Mouse (Mus musculus) left cerebral cortex, adult 18-20 months (tissue): ENCODE data around the gene Lrpprc. TPM values are rescaled to one million over a fixed set of nuclear protein-coding genes. Genes with fewer than 3 reads are reported as not detected.

Source experiments
- DNase-seq, 2 experiments: peaks; one replicate each; pipeline ENCODE4 v3.0.0; 2021 to 2022; ENCODE audit warnings: low spot score in 2 of 2, mixed read lengths in 1 of 2
- total RNA-seq, 2 experiments: library from RNA; stranded (reverse); gene quantifications; 2 replicates each; pipeline ENCODE4 v1.2.3; 2021

Lrpprc gene
- total RNA-seq, 2 experiments from 2014 or later: 55.4 to 63.3 TPM

DNA sequence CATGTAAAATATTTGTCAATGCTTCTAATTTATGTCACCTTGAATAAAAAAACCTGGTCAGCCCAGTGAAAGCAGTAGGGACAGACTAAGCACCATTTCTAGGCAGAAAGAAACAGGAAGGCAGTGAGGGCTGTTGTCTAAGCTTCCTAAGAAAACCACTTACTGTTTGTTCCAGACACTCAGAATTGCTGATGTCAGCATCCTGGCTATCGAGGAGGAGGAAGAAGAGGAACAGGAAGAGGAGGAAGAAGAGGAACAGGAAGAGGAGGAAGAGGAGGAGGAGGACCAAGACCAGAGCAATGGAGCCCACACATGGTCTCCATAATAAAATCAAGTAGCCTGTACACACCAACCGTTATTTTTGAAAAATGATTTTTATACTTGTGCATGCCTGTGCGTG is 71.5 kb downstream of the Lrpprc start:
- DNase-seq: no peak

DNA sequence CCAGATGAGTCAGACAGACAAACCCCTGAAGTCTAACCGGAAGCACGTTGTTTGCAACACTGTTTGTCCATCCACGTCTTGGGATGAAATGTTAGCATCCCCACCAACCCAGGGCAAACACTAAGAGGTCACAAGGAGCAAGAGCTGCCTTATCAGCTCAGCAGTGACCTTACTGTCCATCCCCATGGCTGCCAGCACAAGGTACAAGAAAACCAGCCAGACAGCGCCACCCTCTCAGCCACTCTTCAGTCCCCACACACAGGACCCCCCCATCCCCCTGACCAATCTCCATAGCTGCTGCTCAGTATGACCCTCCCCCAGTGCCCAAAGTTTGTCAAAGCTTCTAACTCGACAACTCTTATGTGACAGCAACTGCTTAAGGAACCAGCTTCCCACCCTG is 73.2 kb downstream of the Lrpprc start:
- DNase-seq: no peak

- DNase-seq: no peak
Measured at GRCm38 (mm10) chr17:84716252-84716872, 74.2 kb downstream of the Lrpprc start.

- DNase-seq: no peak
Measured at GRCm38 (mm10) chr17:84714930-84715329, 75.7 kb downstream of the Lrpprc start.

DNA sequence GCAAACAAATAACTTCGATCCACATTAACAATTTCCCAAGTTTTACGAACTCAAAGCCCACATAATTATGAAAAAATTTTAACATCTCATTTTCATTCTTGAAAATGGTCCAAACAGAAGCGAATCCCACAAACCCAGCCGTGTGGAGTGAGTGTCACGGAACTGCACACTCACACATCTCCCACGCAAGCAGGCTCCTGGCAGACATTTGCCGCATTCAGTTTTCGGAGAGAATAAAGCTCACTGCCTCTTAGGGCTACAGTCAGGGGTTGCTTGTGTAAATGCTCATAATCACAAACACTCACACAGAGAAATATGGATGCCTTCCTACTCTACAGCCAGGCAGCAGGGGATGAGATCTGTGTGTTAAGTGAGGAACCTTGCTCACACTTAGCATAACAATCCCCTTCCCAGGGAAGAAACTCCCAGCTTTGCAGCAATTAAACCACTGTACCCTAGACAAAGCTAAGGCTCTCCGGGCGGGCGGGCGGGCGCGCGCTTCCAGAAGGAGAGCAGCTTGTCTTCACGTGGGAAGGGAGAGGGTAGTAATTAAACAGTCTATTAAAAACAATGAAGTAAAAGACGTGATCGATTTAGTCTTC is 76.9 kb downstream of the Lrpprc start:
- peak; percentile 48 to 68 for DNase-seq

GRCm38 (mm10) chr17:84709403-84709851 is 81.2 kb downstream of the Lrpprc start:
- peak; percentile 18 to 19 for DNase-seq

GRCm38 (mm10) chr17:84708818-84709217 is 81.8 kb downstream of the Lrpprc start:
- DNase-seq: no peak

DNA sequence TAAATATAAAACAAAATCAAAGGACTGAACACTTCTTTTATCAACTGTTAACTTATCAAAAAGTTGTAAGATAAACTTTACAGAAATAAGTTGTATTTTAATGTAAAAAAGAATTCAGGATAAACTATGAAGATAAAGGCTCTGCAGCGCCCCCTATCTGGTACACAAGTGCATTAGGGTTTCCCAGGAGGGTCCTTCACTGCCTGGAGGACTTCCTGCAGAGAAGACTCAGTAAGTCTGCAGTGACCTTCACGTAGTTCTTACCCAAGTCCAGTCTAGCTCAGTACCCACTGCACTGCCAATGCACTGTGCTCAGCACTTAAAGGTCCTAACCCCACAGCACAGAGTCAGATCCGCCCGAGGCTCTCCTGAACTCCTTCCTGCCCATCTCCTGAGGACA is 83.2 kb downstream of the Lrpprc start:
- DNase-seq: no peak

DNA sequence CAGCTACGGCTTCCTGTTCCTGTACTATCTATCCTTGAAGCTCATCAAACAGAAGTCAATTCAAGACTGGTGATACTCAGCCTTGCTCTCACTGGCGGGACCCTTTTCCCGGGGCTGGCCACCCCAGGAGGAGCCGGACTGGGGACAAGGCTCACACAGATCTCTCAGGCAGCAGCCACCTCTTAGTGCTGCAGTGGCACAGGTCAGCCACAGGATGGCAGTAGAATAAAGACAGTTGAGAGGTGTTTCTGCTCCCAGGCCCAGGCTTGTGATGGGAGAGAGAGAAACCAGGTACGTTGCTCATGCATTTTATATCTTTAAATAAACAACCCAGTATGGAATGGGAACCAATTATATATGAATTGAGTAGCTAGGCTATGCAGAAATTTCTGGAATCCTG is 91.9 kb downstream of the Lrpprc start:
- peak; percentile 63 to 69 for DNase-seq

- DNase-seq: no peak
Measured at GRCm38 (mm10) chr17:84696537-84696936, 94.1 kb downstream of the Lrpprc start.

DNA sequence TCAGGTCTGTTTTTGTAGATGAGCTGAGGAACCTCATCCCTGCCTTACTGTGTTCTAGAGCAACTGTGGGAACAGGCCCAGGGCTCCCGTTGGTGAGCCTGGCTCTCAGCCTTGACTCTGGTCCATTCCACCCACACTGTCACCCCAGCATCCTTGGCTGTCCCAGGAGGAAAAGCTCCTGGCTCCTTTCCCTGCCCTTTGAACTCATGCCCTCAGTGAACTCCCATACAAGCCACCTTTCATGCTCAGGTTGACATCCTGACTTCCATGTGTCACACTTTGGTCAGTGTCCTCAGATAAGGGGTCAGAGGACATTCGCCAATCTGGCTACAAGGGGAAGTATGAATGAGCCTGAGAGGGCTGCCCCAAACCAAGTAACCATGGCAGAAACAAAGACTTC is 96.8 kb downstream of the Lrpprc start:
- DNase-seq: no peak

GRCm38 (mm10) chr17:84690111-84690510 is 100.5 kb downstream of the Lrpprc start:
- DNase-seq: no peak

DNA sequence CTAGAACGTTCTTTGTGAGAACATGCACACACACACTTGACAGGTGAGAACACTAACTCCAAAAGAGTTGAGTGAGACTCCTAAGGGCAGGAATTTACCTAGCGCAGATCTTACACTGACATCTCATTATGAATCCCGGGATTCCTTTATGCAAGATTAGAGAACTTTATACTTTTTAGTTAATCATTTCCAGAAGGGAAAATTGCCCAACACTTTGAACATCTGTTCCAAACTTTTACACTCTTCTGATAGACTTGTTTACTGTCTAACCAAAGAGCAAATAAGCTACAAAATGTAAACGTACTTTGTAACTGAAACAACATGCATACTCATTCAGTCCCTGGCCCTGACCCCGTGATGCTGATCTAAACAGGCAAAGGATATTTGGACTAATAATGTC is 101.3 kb downstream of the Lrpprc start:
- no peak for DNase-seq

- DNase-seq: no peak
Measured at GRCm38 (mm10) chr17:84688834-84689233, 101.8 kb downstream of the Lrpprc start.

GRCm38 (mm10) chr17:84687994-84688393 is 102.6 kb downstream of the Lrpprc start:
- no peak for DNase-seq

DNA sequence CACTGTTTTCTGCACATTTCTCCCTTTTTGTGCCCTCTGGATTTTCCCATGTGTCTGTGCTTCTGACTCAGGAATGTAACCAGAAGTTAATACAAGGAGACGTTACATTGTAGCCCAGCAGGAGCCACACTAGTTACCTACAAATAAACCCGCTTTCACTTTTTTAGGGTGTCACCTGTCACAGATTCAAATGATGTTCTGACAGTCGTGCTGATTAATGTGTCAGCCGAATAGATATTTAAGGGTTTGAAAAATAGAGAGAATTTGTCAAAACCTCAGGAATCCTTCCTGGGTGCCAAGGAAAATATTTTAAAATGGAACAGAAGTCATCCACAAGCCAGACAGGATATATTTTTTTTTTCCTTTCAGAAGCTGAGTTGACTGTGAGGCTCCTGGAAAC is 105.3 kb downstream of the Lrpprc start:
- DNase-seq: no peak

DNA sequence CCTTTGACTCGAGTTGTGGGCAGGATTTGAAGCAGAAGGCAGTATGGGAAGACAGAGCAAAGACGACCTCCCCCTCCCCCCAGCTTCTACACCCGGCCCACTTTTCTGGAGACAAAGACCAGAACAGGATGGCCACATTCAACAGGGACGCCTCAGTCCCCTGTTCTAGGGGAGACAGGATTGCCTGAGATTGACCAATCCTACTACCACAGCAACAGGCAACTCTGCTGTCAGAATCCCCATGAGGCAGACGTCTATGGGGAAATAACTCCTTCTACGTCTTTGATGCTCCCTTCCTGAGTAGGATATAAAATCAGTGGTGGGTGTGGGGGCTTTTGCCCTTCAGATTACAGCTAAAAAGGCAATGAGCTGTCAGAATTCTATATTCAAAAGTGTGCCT is 106.3 kb downstream of the Lrpprc start:
- no peak for DNase-seq

GRCm38 (mm10) chr17:84682734-84683717 is 107.6 kb downstream of the Lrpprc start, which contains the start of gene Abcg5:
Gene Abcg5, minus strand, starts transcription at chr17:84683011.
- no peak for DNase-seq

GRCm38 (mm10) chr17:84681670-84682069 is 108.9 kb downstream of the Lrpprc start:
- peak; percentile 28 to 53 for DNase-seq

GRCm38 (mm10) chr17:84677595-84677994 is 113.0 kb downstream of the Lrpprc start:
- DNase-seq: no peak

DNA sequence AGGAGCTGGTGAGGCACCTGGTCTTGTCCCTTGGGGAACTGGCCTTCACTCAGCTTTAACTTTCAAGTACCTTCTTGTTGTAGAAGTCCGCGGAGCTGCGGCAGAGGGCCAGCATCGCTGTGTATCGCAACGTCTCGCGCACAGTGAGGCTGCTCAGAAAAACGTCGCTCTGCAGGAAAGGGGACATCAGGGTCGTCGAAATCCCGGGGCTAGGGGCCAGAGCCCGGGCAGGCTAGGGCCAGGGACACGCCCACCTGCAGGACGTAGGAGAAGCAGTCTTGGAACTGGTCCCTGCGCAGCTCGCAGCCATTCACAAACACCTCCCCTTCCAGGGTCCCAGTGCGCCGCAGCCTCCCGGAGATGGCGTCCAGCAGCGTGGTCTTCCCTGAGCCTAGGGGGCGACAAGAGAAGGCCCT is 114.6 kb downstream of the Lrpprc start, which contains the start of gene Abcg8:
Abcg8 (plus strand) TSS at position 352 of the 416 bp plus-strand sequence.
- DNase-seq: no peak

- peak in 1 of 2 experiments; percentile 8 for DNase-seq
Measured at GRCm38 (mm10) chr17:84675204-84675603, 115.4 kb downstream of the Lrpprc start.
